Mouse (Mus musculus): ENCODE results near the gene Ints6.

Ints6 gene

GRCm38 (mm10) chr14:62760321-62761035 lies 491 bp downstream of the Ints6 start:
- POLR2A ChIA-PET: interaction anchor here (0.5 to 4.0 kb wide), 137 partner anchors 8 to 1995 kb away, joined by 3 to 134 read pairs (median 4); partner anchors contain the start of genes Tdh (in 1 of the 4) and Wdfy2 (in 1 of the 4)
- CTCF ChIA-PET: interaction anchor here in 2 of 4 experiments (0.9 to 1.0 kb wide), 2 partner anchors 38 to 178 kb away, joined by 3 to 5 read pairs; no protein-coding TSS in a partner anchor

- POLR2A ChIA-PET: interaction anchor here (0.5 to 4.0 kb wide), 59 partner anchors 8 to 1205 kb away, joined by 3 to 134 read pairs (median 5); partner anchors contain the start of gene Wdfy2 (in 1 of the 4)
- CTCF ChIA-PET: no interaction called here
Measured at GRCm38 (mm10) chr14:62759771-62760320, 1.1 kb downstream of the Ints6 start.

- ChIA-PET CTCF (no interaction called here), POLR2A (interaction anchor here in 3 of 4 experiments (0.7 to 4.0 kb wide), 14 partner anchors 9 to 466 kb away, joined by 3 to 81 read pairs (median 4); partner anchors contain the start of genes Dleu7 (in 1 of the 3) and Wdfy2 (in 1 of the 3))
Measured at GRCm38 (mm10) chr14:62758714-62759113, 2.3 kb downstream of the Ints6 start.

DNA sequence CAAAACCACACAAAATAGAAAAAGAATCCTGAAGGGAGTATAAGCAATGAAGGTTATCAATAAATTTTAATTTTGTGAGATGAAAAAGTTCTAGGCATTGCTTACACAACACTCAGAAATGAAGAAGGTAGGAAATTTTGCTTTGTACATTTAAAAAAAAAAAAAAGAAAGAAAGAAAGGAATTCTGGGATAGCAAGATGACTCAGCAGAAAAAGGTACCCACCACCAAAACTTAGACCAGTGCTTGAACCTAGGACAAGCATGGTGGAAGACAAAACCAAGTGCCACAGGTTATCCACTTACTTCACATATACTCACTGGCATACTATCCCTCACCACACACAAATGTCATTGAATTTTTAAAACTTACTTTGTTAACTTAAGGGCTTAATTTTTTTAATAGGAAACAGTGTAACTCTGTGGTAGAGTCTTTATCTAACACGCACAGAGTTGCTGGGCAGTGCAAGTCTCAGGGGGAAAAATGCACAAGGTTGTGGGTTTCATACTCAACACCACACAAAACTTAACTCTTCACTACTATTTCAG lies 5.8 kb downstream of the Ints6 start:
- POLR2A ChIA-PET: interaction anchor here in 2 of 4 experiments (1.0 to 1.8 kb wide), 3 partner anchors 9 to 36 kb away, joined by 3 to 5 read pairs (median 3); no protein-coding TSS in a partner anchor

GRCm38 (mm10) chr14:62751479-62751878 lies 9.5 kb downstream of the Ints6 start:
- ChIA-PET CTCF (no interaction called here), POLR2A (interaction anchor here in 3 of 4 experiments (0.9 to 8.1 kb wide), 8 partner anchors 8 to 133 kb away, joined by 3 to 113 read pairs (median 10); partner anchors contain the start of gene Ints6 (in 2 of the 3))

More for the DNA sequence above, 5.8 kb downstream of the Ints6 start:
- CTCF ChIA-PET: no interaction called here

DNA sequence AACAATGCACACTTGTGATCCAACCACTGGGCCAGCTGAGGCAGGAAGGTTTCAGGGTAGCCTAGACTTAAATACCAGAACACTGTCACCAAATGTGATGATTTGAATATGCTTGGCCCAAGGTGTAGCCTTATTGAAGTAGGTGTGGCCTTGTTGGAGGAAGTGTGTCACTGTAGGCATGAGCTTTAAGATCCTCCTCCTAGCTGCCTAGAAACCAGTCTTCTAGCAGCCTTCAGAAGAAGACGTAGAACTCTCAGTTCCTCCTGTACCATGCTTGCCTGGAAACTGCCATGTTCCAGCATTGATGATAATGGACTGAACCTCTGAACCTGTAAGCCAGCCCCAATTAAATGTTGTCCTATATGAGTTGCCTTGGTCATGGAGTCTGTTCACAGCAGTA lies 25.3 kb downstream of the Ints6 start:
- ChIA-PET CTCF (no interaction called here), POLR2A (interaction anchor here in 2 of 4 experiments (0.9 to 4.1 kb wide), 13 partner anchors 9 to 37 kb away, joined by 3 to 19 read pairs (median 4); partner anchors contain the start of gene Ints6 (in 2 of the 2))

- POLR2A ChIA-PET: interaction anchor here in 3 of 4 experiments (0.6 to 4.1 kb wide), 7 partner anchors 12 to 319 kb away, joined by 3 to 19 read pairs (median 4); partner anchors contain the start of gene Ints6 (in 2 of the 3)
- CTCF ChIA-PET: no interaction called here
Measured at GRCm38 (mm10) chr14:62733666-62734065, 27.3 kb downstream of the Ints6 start.

DNA sequence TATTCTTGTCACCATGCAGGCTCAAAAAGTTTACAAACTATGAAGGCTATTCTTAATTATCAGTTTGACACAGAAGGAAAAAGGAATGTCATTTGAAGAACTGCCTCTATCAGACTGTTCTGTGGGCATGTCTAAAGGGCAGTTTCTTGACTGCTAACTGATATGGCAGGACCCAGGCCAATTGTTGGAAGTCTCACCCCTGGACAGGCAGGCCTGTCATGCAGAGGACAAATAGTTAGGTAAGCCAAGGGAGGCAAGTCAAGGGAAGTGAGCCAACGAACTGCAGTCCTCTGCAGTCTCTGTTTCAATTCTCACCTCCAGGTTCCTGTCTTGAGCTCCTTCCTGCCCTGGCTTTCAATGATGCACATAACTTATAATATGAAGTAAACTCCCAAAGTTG lies 29.1 kb downstream of the Ints6 start:
- ChIA-PET POLR2A (interaction anchor here in 2 of 4 experiments (1.0 to 1.1 kb wide), 3 partner anchors 11 to 29 kb away, joined by 3 to 4 read pairs (median 3); partner anchors contain the start of gene Ints6 (in 1 of the 2)), CTCF (no interaction called here)

GRCm38 (mm10) chr14:62724560-62724959 lies 36.4 kb downstream of the Ints6 start:
- ChIA-PET CTCF (no interaction called here), POLR2A (interaction anchor here in 2 of 4 experiments (0.5 to 2.7 kb wide), 7 partner anchors 11 to 355 kb away, joined by 3 to 16 read pairs (median 4); partner anchors contain the start of gene Ints6 (in 2 of the 2))

- POLR2A ChIA-PET: interaction anchor here in 1 of 4 experiments (0.8 to 5.1 kb wide), 4 partner anchors 9 to 15 kb away, joined by 3 to 19 read pairs (median 5); no protein-coding TSS in a partner anchor
- CTCF ChIA-PET: no interaction called here
Measured at GRCm38 (mm10) chr14:62721625-62722024, 39.3 kb downstream of the Ints6 start.

DNA sequence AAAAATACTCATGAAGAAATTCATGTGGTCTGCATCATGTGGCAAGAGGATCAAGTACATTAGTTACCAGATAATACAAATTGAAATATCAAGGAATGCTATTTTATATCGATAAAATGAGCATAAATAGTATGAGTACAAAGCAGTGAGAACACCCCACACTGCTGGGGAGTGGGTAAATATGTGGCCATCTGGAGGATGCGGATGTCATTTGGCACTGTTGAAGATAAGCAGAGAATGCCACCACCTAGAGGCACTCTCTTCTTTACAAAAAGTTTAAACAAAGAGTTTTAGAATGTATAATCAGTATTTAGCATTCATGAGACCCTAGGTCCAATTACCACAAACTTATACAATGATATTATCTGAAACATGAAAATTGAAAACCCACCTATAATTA lies 42.8 kb downstream of the Ints6 start:
- CTCF ChIA-PET: no interaction called here
- POLR2A ChIA-PET: no interaction called here

GRCm38 (mm10) chr14:62673646-62674045 lies 87.3 kb downstream of the Ints6 start:
- ChIA-PET CTCF (no interaction called here), POLR2A (interaction anchor here in 1 of 4 experiments (2.2 to 2.4 kb wide), 2 partner anchors 9 to 12 kb away, joined by 6 to 11 read pairs; no protein-coding TSS in a partner anchor)

- ChIA-PET CTCF (no interaction called here), POLR2A (interaction anchor here in 1 of 4 experiments (0.7 to 1.7 kb wide), 3 partner anchors 11 to 24 kb away, joined by 3 read pairs; no protein-coding TSS in a partner anchor)
Measured at GRCm38 (mm10) chr14:62664976-62665673, 95.8 kb downstream of the Ints6 start.

- ChIA-PET POLR2A (no interaction called here), CTCF (no interaction called here)
Measured at GRCm38 (mm10) chr14:62663367-62663766, 97.6 kb downstream of the Ints6 start, which contains the start of gene Serpine3. Serpine3 (plus strand) TSS chr14:62663667.

DNA sequence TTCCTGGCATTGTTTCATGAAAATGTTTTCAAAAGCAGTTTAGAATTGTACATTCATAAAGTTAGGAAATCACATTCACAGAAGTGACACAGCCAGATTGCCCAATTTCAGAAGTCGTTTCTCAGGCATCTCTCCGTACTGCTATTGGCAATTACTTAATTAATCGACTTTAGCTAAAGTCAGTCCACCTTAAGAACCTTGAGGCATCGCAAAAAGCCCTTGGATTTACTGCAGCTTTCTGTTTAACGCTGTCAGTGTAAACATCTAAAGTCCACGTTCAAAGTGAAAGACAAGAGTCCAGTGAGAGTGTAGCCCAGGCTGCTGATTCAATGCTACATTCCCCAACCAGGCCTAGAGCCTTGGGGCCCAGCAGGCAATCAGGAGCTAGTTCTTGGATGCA lies 98.6 kb downstream of the Ints6 start:
- CTCF ChIA-PET: no interaction called here
- POLR2A ChIA-PET: no interaction called here

DNA sequence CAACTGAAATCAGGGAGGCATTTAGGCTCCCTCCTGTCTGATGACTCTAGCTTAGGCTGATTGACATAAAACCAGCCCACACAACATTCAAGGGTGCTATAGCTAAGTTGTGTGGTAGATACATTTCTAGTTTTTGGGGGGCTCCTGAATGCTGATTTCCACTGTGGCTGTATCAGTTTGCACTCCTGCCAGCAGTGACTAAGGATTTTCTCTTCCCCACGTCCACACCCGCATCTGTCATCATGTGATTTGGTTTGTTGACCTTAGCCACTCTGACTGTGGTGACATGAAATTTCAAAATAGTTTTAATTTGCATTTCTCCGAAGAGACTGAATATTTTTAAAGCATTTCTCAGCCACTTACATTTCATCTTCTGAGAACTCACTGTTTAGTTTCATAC lies 103.5 kb downstream of the Ints6 start:
- ChIA-PET POLR2A (no interaction called here), CTCF (no interaction called here)

GRCm38 (mm10) chr14:62655996-62656395 lies 105.0 kb downstream of the Ints6 start:
- CTCF ChIA-PET: no interaction called here
- POLR2A ChIA-PET: no interaction called here

DNA sequence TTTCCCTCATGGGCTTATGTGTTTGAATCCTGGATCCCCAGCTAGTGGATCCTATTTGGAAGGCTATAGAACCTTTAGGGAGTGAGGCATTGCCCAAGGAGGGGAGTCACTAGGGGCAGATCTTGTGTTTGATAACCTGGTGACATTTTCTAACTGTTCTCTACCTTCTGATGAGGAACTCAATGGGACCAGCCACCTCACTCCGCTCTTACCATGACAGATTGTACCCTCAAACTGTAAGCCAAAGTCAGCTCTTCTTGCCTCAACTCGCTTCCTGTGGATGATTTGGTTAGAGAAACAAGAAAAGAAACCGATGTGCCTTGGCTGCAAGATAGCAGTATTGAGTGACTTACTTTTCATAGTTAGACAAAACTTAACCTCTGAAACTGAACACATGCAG lies 109.2 kb downstream of the Ints6 start:
- CTCF ChIA-PET: no interaction called here
- POLR2A ChIA-PET: no interaction called here

GRCm38 (mm10) chr14:62650376-62650775 lies 110.6 kb downstream of the Ints6 start:
- ChIA-PET POLR2A (no interaction called here), CTCF (no interaction called here)
